Mouse (Mus musculus) cerebellum, adult 18-20 months (tissue): ENCODE measurements around the gene Wnt10b.
"Not testable (repeated sequence)": the region's sequence is repeated elsewhere in the genome, so short reads cannot be mapped to it uniquely, and the experiment has no call there.

Source experiments
- DNase-seq, 2 experiments: peaks; one replicate each; pipeline ENCODE4 v3.0.0; 2021

Wnt10b gene

GRCm38 (mm10) chr15:98777762-98778161 lies at the start of gene Wnt10b:
Gene Wnt10b, minus strand, starts transcription at chr15:98778150.
- no peak for DNase-seq

GRCm38 (mm10) chr15:98827611-98828011 lies 49.7 kb upstream of the Wnt10b start:
- DNase-seq = no peak

- no peak for DNase-seq
Observed at GRCm38 (mm10) chr15:98823434-98823833, 45.5 kb upstream of the Wnt10b start.

DNA sequence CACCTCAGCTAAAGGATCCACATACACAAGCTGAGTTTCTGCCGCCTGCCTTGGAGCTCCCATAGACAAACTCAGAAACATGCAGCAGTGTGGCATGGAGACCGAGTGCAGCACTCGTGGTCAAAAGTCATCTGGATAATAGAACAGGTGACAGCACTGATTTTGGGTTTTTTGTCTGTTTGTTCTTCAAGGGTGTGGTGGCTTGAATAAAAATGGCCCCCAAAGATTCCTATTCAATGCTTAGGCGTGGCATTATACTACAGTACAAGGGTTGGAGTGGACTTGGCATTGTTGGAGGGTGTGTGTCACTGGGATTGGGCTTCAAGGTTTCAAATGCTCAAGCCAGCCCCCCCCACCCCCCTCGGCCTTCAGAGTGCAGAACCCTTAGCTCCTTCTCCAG lies 44.2 kb upstream of the Wnt10b start:
- DNase-seq = no peak

GRCm38 (mm10) chr15:98821403-98821802 lies 43.5 kb upstream of the Wnt10b start:
- no peak for DNase-seq

DNA sequence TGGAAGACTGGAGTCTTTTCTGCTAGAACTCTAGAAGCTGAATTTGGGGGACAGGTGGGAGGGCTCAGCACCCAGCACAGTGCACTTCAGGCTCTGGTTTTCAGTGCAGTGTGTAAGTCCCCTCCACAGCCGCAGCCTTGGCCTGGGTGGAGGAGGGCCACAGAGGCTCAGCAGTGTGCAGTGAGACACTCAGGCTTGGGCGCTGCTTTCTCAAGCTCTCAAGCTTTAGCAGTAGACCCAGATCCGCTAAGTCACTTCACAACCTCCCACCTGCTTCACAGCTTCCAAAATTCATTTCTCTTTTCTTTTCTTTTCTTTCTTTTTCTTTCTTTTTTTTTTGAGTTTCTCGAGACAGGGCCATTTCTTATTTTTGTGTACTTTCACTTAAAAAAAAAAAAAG lies 43.0 kb upstream of the Wnt10b start:
- no peak for DNase-seq

DNA sequence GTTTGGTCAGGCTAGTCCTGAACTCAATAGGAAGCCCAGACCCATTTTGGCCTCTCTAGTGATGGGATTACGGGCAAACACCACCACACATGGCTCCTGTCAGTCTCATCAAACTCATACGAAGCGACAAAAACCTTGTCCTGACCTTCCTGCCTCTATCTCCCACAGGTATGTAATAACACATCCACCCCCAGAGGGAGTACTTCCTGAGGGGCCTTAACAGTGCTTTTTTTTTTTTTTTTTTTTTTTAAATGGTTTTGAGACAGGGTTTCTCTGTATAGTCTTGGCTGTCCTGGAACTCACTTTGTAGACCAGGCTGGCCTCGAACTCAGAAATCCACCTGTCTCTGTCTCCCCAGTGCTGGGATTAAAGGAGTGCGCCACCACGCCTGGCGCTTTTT lies 40.2 kb upstream of the Wnt10b start:
- DNase-seq = no peak

GRCm38 (mm10) chr15:98812741-98813424 lies 34.9 kb upstream of the Wnt10b start:
- DNase-seq = no peak

DNA sequence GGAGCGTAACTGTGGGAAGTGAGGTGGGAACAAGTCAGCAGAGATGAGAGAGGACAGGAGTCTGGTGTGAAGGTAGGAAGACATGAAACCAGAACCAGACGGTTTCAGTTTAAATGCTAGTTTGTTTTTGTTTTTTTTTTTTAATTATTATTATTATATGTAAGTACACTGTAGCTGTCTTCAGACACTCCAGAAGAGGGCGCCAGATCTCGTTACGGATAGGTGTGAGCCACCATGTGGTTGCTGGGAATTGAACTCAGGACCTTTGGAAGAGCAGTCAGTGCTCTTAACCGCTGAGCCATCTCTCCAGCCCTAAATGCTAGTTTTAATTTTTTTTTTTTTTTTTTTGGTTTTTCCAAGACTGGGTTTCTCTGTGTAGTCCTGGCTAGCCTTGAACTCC lies 32.3 kb upstream of the Wnt10b start:
- not testable (repeated sequence) for DNase-seq

- no peak for DNase-seq
Observed at GRCm38 (mm10) chr15:98809390-98809789, 31.4 kb upstream of the Wnt10b start, which contains the start of gene Ddn. Gene Ddn, minus strand, starts transcription at chr15:98809490.

DNA sequence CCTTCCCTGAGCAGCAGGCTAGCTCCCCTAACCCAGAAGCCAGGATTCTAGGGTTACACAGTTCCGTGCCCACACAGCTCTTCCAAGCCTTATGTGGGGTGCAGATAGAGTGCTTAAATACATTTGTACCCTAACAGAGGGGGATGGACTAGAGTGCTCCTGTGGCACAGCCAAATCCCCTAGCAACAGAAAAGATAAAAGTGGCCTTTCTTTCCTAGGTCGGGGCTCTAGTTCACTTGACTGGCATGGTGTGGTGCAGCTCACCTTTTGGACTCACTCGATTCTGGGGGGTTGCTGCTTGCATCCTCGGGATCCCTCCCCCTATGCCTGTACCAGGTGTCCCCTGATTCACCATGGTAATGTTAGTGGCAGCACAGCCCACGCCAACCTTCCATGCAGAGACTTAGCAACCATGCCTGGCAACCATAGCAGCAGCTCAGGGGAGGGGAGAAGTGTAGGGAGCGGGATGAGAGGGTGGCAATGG lies 30.7 kb upstream of the Wnt10b start:
- no peak for DNase-seq

- DNase-seq = peak in 1 of 2 experiments; percentile 31
Observed at GRCm38 (mm10) chr15:98807895-98808650, 30.1 kb upstream of the Wnt10b start.

DNA sequence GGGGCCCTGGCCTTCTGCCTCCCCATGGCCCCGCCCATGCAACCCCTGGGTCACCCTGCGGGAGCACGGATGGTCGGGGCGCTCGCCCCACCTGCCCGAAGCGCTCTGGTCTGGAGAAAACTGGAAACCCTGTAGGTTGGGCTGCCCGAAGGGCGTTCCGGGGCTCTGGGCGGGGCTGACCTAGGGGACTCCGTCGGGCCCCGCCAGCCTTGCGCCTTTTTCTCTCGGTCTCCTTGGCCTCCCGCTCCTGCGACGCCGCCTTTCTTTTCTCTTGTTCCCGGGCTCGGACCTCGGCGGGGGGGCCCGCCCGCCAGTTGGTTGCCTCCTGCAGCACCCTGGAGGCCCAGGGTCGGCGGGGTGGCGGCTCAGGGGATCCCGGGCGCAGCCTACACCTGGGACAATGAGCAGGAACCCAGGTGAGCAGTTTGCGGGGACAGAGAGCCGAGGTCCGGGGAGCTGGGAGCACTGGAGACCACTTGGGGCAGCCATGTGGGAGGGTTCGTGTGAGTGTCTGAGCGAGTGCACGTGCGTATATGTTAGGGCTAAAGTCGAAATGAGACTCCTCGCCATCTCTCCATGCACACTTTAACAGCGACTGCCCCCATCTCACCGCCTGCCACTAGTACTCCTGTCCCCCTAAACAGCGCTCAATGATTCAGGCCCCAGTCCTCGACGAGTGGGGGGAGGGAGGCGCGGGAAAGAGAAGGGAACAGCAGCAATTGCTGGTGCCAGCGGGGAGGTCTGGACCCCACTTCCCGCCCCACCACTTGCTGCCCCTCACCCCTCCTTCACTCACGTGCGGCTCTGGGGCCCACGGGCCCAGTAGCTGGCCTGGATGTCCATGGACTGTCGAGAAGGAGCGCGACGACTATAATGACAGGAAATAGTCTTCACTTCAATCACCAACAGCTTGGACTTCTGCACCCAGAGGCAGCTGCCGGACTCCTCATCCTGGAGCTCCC lies 29.1 kb upstream of the Wnt10b start:
- no peak for DNase-seq

GRCm38 (mm10) chr15:98806071-98806808 lies 28.3 kb upstream of the Wnt10b start:
- no peak for DNase-seq

- DNase-seq = peak; percentile 68 to 70
Observed at GRCm38 (mm10) chr15:98805324-98806040, 27.5 kb upstream of the Wnt10b start.

DNA sequence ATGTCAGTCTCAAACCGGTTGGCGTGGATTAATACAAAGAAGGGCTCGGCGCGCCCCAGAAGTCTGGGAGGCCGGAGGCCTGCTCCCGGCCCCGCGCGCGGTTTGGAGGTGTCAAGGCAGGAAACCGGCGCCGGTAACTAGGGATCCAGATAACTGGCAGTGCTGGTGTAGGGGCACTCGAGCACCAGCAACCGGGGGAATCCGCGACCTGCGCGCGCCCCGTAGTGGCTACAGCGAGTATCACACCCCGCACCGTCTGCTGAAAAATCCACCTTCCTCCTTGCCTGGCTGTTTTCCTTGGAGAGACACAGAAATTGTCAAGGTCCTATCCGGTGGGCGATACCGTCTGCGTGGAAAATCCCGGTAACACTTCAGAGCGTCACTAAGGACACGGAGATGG lies 26.1 kb upstream of the Wnt10b start:
- DNase-seq = peak; percentile 88 to 94

- DNase-seq = no peak
Observed at GRCm38 (mm10) chr15:98802926-98803325, 25.0 kb upstream of the Wnt10b start.

GRCm38 (mm10) chr15:98799396-98799795 lies 21.4 kb upstream of the Wnt10b start:
- DNase-seq = peak; percentile 76 to 85

- DNase-seq = no peak
Observed at GRCm38 (mm10) chr15:98798903-98799302, 21.0 kb upstream of the Wnt10b start.

DNA sequence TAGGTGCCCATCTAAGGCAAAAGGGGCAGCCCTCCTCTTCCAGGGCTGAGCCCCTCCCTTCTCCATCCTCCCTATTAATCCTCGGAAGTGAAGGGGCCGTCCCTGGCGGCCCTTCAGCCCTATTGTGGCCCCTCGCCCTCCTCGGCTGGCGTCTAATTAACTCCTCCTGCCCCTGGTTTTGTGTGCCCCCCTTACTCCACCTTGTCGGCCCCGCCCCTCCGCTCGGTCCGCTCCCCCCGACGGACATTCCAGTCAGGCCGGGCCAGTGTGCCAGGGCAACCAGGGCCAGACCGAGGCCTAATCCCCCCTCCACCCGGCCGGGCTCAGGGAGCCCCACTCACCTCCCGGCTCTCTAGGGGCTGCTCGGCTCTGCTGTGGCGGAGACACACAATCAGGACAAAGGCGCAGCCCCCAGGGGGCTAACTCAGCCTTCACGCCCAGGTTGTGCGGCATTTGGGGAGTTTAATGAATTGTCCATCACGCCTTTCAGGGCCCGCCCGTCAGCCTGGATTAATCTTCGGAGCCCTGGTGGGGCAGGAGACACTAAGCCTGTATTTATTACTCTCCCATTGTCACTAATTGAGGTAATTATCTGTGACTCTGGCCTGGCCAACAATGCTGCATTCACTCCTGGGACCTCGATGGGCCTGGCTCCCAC lies 20.0 kb upstream of the Wnt10b start:
- DNase-seq = no peak
